Mouse (Mus musculus) kidney, adult 11 months (tissue): Measurements from ENCODE around the gene Hmgb1.

Experiments
- DNase-seq: peaks from one replicate; pipeline ENCODE4 v3.0.0; 2022

Hmgb1 gene

GRCm38 (mm10) chr5:149099009-149099408 lies 85.3 kb downstream of the Hmgb1 start:
- no peak for DNase-seq

DNA sequence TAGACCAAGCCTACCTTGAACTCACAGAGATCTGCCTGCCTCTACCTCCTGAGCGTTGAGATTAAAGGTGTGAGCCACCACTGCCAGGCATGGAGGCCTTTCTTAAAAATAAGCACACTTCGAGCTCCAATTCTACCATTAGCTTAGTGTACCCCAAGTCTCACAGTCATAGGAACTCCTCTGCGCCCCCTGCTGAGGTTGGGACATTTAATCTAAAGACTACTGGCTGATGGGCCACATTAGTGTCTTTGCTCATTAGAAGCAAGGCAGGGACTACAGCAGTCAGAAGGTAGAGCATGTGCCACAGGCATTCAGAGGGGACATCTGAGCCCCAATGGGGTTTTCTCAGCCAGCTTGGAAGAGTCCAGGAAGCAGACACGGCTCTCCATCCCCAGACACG lies 86.4 kb downstream of the Hmgb1 start:
- DNase-seq, result no peak

- no peak for DNase-seq
Observed at GRCm38 (mm10) chr5:149096284-149096683, 88.0 kb downstream of the Hmgb1 start.

GRCm38 (mm10) chr5:149092926-149093325 lies 91.4 kb downstream of the Hmgb1 start:
- no peak for DNase-seq

GRCm38 (mm10) chr5:149092526-149092925 lies 91.8 kb downstream of the Hmgb1 start:
- no peak for DNase-seq

DNA sequence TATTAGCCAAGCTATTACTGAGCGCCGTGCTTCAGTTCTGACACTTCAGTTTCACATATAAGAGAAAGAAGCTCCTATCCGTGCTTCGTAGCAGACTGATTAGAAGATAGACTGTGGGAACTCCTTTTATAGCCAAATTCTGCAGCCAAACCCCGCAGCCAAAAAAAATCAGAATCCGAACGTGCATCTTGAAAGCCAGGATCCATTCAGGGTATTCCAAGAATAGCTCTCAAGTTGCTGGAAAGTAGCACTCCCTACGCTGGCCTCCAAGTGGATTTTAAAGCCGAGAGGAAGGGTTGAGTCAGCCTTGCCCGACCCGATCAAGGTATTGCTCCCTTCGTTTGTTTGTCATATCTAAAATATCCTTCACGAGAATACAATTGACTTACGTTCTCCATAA lies 93.0 kb downstream of the Hmgb1 start:
- DNase-seq, result no peak

DNA sequence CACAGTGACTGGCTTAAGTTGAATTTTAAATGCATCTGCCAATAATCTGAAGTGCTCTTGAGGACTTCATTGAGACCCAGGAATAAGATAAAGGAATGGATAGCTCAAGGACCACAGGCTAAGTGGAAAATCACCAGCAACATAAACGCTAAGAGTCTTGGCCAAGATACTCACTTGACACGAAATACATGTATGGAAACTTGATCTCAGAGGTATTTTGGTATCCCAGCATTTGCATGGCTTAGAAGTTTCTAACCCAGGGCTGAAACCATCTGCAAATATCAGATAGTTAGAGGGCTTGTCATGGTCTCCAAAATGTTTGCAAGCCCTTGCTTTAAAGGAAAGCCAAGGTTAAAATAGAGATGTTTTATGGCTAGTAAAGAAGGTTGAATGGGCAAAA lies 94.4 kb downstream of the Hmgb1 start:
- no peak for DNase-seq

- no peak for DNase-seq
Observed at GRCm38 (mm10) chr5:149089456-149089855, 94.8 kb downstream of the Hmgb1 start.

GRCm38 (mm10) chr5:149088891-149089290 lies 95.4 kb downstream of the Hmgb1 start:
- DNase-seq, result no peak

GRCm38 (mm10) chr5:149088149-149088548 lies 96.1 kb downstream of the Hmgb1 start:
- DNase-seq, result no peak

- DNase-seq, result no peak
Observed at GRCm38 (mm10) chr5:149086382-149087244, 97.7 kb downstream of the Hmgb1 start.

- DNase-seq, result no peak
Observed at GRCm38 (mm10) chr5:149080466-149080865, 103.8 kb downstream of the Hmgb1 start.

DNA sequence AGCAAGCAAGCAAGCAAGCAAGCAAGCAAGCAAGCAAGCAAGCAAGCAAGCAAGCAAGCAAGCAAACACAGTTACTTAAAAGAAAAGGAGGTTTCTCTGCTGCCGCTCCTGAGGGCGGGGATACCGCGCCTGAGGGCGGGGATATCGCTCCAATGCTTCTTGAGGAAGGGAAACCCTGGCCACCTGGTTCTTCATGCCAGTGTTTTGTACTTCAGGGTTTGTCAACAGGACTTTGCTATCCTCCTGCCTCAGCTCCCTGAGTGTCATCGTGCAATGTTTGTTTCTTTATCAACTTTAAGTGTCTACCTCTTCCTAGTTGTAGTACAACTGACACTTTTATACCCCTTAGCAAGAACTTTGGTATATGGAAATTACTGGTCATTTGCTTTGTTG lies 104.5 kb downstream of the Hmgb1 start:
- DNase-seq, result no peak

GRCm38 (mm10) chr5:149079018-149079757 lies 105.1 kb downstream of the Hmgb1 start:
- DNase-seq, result peak; percentile 14

- DNase-seq, result no peak
Observed at GRCm38 (mm10) chr5:149077136-149077535, 107.2 kb downstream of the Hmgb1 start.

GRCm38 (mm10) chr5:149071546-149071945 lies 112.7 kb downstream of the Hmgb1 start:
- DNase-seq, result no peak

DNA sequence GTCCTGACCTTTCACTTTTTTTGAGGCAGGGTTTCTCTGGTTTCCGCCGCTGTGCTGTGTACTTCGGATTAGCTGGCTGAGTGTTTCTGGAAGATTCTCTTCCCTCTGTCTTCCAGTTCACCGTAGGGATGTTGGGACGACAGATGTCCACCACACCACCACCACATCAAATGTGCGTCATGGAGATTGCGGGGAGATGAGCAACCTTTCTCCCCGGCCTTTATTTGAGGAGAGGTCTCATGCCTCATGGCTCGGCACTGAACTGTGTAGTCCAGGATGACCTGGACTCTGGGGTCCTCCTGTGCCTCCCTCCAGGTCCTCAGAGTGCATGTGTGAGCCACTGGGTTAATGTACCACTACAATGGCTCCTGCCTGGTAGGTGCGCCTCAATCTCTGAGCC lies 115.5 kb downstream of the Hmgb1 start:
- DNase-seq, result no peak

- no peak for DNase-seq
Observed at GRCm38 (mm10) chr5:149068247-149068740, 116.0 kb downstream of the Hmgb1 start.

- no peak for DNase-seq
Observed at GRCm38 (mm10) chr5:149067501-149067961, 116.8 kb downstream of the Hmgb1 start.

DNA sequence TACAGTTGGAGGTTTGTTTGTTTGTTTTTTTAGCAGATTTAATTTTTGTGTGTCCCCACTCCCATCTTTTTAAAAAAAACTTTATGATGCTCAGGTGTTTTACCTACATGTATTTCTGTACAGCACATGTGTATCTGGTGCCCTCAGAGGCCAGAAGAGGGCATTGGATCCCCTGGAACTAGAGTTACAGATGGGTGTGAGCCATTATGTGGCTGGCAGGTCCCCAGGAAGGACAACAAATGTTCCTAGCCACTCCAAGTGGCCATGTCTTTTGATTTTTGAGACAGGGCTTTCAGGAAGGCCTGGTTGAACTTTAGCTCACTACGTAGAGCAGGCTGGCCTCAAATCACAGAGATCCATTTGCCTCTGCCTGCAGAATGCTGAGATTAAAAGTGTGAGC lies 121.5 kb downstream of the Hmgb1 start:
- peak; percentile 16 for DNase-seq

DNA sequence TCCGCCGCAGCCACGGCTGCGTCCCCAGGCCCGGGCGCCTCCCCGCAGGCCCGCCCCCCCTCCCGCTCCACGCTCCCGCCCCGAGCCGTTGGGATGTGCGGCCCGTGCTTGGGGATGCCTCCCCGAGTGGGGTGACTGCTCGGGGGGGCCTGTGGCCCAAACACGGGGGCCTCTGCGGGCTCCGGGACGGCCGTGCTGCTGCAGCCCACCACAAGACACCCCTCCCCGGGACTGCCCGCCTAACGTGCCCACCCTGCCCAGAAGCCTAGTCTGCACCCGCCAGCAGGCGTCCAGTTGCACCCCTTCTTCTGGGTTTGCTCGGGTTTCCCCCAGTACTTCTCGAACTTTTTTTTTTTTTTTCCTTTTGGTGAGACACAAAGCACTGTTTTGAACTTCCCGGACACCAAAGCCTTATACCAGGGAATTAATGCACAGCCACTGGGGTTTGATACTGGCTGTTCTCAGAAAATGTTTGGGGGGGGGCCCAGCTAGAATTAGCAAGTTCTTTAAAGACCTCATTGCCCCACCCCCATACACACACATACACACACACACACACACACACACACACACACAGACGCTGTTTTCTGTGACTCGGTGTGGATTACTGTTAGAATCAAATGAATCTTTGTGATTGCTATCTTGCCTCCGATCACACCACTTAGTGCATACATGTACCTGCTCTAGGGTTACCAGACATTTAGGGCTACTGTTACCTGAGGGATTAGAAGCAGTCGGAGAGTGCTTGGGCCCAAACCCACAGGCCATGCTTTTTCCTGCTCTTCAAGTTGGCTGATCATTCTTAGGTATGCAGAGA lies 130.7 kb downstream of the Hmgb1 start:
- peak; percentile 26 for DNase-seq

- peak; percentile 99 for DNase-seq
Observed at GRCm38 (mm10) chr5:149052421-149053338, 131.6 kb downstream of the Hmgb1 start.
